Mouse (Mus musculus) layer of hippocampus, adult 2 months (tissue): ENCODE results near the gene Atg2a. TPM values are rescaled to one million over a fixed set of nuclear protein-coding genes. Genes with fewer than 3 reads are reported as not detected.
A peak's percentile ranks its signal among the peaks of the same experiment; 100 is the strongest.

ENCODE experiments used
- DNase-seq, 2 experiments: peaks; one replicate each; pipeline ENCODE4 v3.0.0; 2022; ENCODE audit warnings: low spot score in 2 of 2
- H3K27ac ChIP-seq: fragments of 200-600 bp; 2 replicates; pipeline ENCODE4 v1.8.1; 2022
- H3K4me3 ChIP-seq: fragments of 200-600 bp; 2 replicates; pipeline ENCODE4 v1.8.1; 2022; ENCODE audit warnings: mild to moderate bottlenecking
- CTCF ChIP-seq: fragments of 200-600 bp; conservative IDR thresholded peaks from 2 replicates; pipeline ENCODE4 v1.8.1; 2022; ENCODE audit warnings: antibody characterized with exemption, mild to moderate bottlenecking, moderate library complexity
- total RNA-seq, 2 experiments: library from RNA; stranded (reverse); gene quantifications; 2 replicates each; pipeline ENCODE4 v1.2.3; 2021

The Atg2a gene
- total RNA-seq, 2 experiments from 2014 or later: 32.5 to 39.0 TPM

DNA sequence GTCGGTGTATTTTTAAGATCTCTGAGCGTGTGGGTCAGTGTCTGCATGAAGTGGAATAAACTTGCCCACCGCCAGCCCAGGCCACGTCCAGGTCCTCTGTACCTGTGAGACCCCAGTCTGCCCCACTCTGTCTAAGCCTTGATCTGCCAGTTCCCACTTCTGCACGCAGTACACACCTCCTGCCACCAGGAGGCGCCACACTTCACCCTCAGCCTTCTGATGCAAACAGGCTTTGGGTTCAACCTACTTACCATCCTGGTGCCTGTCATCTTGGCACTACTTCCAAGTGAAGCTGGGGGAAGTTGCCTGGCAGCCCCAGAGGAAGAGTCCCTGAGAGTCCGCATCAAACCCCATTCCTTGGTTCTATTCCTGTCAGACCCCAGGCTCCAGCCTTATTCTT is 20.8 kb downstream of the Atg2a start:
- Histone ChIP-seq H3K4me3 (no peak overlapping the region), H3K27ac (no peak overlapping the region)
- TF ChIP-seq CTCF: peak; percentile 96
- DNase-seq: peak; percentile 44 to 82

- no peak overlapping the region for H3K4me3 ChIP-seq
Observed at GRCm38 (mm10) chr19:6262839-6263433, 21.5 kb downstream of the Atg2a start.

DNA sequence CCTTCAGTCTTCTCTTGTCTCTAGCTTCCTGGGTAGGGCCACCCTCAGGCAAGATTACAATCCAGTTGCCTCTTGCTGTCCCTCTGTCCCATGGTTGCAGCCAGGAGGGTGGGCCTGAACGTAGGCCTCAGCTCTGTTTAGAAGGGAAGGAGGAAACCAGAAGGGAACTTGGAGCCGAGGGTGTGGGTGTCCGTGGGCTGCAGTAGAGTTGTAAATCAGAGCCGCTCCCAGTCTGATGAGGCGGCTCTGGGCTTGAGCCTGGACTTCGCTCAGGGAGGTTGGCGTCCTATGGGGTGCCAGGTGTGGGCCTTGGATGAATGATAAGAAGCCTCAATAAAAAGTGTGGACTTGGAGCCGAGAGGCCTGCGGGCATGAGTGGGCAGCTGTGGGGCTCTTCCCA is 22.7 kb downstream of the Atg2a start:
- no peak for TF ChIP-seq CTCF
- Histone ChIP-seq H3K4me3 (no peak overlapping the region), H3K27ac (peak overlapping the region; percentile 32; the same call in 1 of the 2 replicates)
- no peak for DNase-seq

More at GRCm38 (mm10) chr19:6262839-6263433, 21.5 kb downstream of the Atg2a start:
- H3K27ac ChIP-seq: no peak overlapping the region
- DNase-seq: no peak
- TF ChIP-seq CTCF: no peak

DNA sequence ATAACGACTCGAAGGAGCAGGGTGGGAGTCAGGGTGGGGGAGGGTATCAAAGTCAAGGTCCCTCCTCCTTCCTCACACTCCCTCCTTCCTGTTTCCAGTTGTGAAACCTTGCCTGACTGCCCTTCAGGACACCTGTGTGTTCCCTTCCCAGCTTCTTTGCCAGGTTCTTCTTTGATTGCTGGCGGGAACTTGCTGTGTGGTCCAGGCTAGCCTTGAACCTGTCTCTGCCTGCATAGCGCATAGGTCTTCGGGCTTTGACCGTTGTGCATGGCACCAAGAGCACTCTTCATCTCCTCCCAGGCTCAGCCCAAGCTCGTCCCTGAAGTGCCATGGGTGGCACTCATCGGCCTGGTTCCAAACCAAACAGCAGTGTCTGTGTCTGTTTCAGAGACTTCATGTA is 23.5 kb downstream of the Atg2a start:
- Histone ChIP-seq H3K27ac (no peak overlapping the region), H3K4me3 (no peak overlapping the region)
- DNase-seq: no peak
- no peak for TF ChIP-seq CTCF

DNA sequence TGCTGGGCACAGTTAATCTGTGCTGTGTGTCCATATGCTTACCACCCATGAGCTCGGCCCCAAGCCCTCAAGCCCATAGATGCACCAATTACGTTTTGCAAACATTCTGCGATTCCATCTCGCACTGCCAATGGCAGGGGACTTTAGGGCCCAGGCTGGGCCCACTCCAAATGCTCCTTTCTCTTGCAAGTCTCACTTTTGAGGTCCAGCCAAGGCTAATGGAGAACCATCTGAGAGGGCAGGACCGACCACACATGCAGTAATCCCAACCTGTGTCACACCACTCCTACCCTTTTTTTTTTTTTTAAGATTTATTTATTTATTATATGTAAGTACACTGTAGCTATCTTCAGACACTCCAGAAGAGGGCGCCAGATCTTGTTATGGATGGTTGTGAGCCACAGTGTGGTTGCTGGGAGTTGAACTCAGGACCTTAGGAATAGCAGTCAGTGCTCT is 24.3 kb downstream of the Atg2a start:
- DNase-seq: no peak
- Histone ChIP-seq H3K27ac (no peak overlapping the region), H3K4me3 (no peak overlapping the region)
- TF ChIP-seq CTCF: peak; percentile 58

DNA sequence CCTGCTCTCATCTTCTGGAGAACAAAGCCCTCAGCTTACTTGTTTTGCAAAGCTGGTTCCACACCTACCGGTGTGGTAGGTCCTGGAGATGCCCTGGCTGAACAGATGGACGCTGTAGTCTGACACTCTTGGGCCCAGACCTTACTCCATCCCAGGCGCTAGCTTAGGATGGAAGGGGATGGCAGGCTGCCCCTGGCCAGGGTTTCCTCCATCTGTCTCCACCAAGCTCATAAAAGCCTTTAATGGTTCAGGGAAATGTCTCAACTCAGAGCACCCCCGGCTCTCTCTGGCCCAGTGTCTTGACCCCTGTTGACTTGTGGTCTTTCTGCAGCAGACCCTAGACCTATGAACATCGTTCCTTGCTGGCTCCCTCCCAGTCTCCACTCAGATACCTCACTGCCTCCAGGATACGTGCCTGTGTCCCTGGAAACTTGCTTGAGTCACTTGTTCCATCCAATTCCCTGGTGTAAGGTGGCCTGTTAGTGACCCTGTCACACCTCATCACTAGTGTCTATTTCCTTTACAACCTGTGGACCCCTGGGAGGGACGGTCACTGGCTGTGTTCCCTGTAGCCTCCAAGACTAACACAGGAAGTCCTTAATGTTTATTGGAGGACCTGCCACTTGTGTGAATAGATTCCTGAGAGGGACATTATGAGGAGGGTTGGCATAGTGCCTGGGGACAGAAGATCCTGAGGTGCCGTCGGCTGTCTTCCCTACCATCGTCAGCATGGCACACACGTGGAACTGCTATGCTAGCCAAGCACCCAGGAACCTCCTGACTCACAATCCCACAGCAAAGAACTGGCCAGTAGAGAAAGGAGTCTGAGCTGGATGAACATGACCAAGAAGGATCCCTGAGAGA is 26.1 kb downstream of the Atg2a start:
- Histone ChIP-seq H3K4me3 (no peak overlapping the region), H3K27ac (no peak overlapping the region)
- no peak for DNase-seq
- TF ChIP-seq CTCF: no peak

DNA sequence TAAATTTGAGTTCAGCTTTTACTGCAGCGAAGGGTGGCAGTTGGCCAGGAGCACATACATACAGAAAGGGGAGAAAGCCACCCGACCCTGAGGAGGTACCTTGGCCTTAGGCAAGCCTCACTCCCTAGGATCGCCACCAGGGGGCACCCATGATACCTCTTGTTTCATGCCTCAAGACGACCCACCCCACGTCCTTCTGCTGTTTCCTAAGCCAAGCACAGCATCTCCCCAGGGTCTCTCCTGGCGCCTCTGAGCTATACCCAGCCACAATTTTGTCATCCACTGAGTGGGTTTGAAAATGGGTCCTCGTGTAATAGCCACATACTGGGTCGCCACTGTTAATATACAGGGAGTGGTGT is 26.7 kb downstream of the Atg2a start:
- peak; percentile 80 to 88 for DNase-seq
- TF ChIP-seq CTCF: peak; percentile 97
- H3K4me3 ChIP-seq: no peak overlapping the region
- no peak overlapping the region for H3K27ac ChIP-seq

DNA sequence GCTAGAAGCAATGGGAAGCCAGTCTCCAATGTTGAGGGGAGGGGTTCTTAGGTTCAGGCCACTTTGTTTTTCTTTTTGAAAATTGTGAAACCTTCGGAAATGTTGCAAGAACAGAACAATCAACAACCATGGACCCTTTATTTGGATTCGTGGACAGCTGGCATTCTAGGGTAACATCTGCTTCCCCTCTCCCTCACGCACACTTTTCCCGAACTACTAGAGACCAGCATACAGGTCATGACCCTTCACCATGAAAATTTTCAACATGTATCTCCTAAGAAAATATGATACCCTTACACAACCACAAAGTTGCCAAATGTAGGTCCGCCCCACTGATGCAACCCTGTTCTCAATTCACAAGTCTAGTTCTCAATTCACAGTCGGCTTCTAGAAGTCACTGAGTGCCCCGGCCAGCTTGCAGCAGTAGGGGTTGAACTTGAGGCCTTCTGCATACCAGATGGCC is 27.2 kb downstream of the Atg2a start:
- no peak for TF ChIP-seq CTCF
- H3K27ac ChIP-seq: no peak overlapping the region
- no peak overlapping the region for H3K4me3 ChIP-seq
- DNase-seq: no peak

- no peak for DNase-seq
- Histone ChIP-seq H3K4me3 (no peak overlapping the region), H3K27ac (no peak overlapping the region)
- no peak for TF ChIP-seq CTCF
Observed at GRCm38 (mm10) chr19:6269798-6270475, 28.5 kb downstream of the Atg2a start.

- no peak for DNase-seq
- Histone ChIP-seq H3K4me3 (no peak overlapping the region), H3K27ac (no peak overlapping the region)
- TF ChIP-seq CTCF: no peak
Observed at GRCm38 (mm10) chr19:6270661-6271060, 29.2 kb downstream of the Atg2a start.

- TF ChIP-seq CTCF: no peak
- H3K27ac ChIP-seq: no peak overlapping the region
- no peak for DNase-seq
- no peak overlapping the region for H3K4me3 ChIP-seq
Observed at GRCm38 (mm10) chr19:6271206-6271605, 29.7 kb downstream of the Atg2a start.

DNA sequence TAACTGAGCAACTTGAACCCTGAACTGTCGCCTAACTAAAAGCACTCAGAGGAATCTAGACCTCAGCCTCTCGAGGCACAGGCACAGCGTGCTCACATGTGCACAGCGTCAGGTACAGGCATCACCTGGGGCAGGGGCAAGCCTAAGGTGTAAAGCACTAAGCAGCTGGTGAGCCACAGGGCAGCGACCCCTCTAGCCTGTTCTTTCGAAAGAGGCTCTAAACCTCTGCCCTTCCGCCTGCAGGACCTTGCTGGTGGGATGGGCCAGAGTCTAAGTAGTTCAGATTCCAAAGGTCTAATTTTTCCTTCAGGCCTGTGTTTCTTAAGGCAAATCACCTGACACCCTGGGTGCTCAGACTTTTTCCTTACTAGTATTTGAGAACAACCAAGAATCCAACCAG is 30.6 kb downstream of the Atg2a start:
- no peak overlapping the region for H3K4me3 ChIP-seq
- no peak for TF ChIP-seq CTCF
- no peak overlapping the region for H3K27ac ChIP-seq
- DNase-seq: no peak

DNA sequence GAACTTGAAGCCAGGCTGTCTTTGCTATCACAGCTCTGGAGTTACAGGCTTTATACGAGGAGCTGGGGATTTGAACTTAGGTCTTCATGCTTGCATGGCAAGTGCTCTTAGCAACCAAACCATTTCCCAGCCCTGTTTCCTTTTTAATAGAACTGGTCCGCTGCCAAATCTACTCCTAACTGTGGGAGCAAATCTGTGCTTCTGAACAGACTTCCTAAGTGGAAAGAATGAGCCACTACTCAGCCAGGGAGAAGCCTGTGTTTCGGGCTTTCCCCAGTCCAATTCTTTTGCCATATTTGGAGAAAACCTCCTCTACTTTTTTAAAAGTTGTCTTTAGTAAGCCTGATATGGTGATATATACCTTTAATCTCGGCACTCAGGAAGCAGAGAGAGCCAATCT is 31.3 kb downstream of the Atg2a start:
- peak overlapping the region; percentile 49; the same call in 1 of the 2 replicates for H3K27ac ChIP-seq
- no peak overlapping the region for H3K4me3 ChIP-seq
- DNase-seq: peak; percentile 54 to 55
- no peak for TF ChIP-seq CTCF
